Mouse (Mus musculus) right cerebral cortex, postnatal 10 days (tissue): Measurements from ENCODE around the gene Emg1.

Experiments
- DNase-seq, 2 experiments: peaks; one replicate each; pipeline ENCODE4 v3.0.0; 2021; ENCODE audit warnings: low spot score in 2 of 2

Gene Emg1

GRCm38 (mm10) chr6:124740888-124741761, 29.1 kb upstream of the Emg1 start, which contains the start of gene Grcc10:
Gene Grcc10, minus strand, starts transcription at chr6:124741374.
- DNase-seq, result peak; percentile 93 to 96

- peak; percentile 69 to 74 for DNase-seq
These were observed 28.4 kb upstream of the Emg1 start for GRCm38 (mm10) chr6:124740211-124740887.

GRCm38 (mm10) chr6:124739231-124739796, 27.3 kb upstream of the Emg1 start:
- DNase-seq, result peak in 1 of 2 experiments; percentile 46

GRCm38 (mm10) chr6:124738511-124739023, 26.6 kb upstream of the Emg1 start, which contains the start of gene Ptpn6:
Gene Ptpn6, minus strand, starts transcription at chr6:124738714.
- DNase-seq, result peak in 1 of 2 experiments; percentile 42

- DNase-seq, result peak in 1 of 2 experiments; percentile 32
These were observed 25.1 kb upstream of the Emg1 start for GRCm38 (mm10) chr6:124737040-124737439.

- DNase-seq, result no peak
These were observed 22.4 kb upstream of the Emg1 start for GRCm38 (mm10) chr6:124734417-124734816.

- peak in 1 of 2 experiments; percentile 54 for DNase-seq
These were observed 20.7 kb upstream of the Emg1 start for GRCm38 (mm10) chr6:124732476-124733370.

GRCm38 (mm10) chr6:124731038-124731437, 19.1 kb upstream of the Emg1 start:
- DNase-seq, result no peak

- no peak for DNase-seq
These were observed 18.1 kb upstream of the Emg1 start for GRCm38 (mm10) chr6:124729850-124730705.

GRCm38 (mm10) chr6:124728621-124729020, 16.6 kb upstream of the Emg1 start:
- no peak for DNase-seq

GRCm38 (mm10) chr6:124724472-124724871, 12.5 kb upstream of the Emg1 start:
- DNase-seq, result no peak

GRCm38 (mm10) chr6:124723541-124723940, 11.6 kb upstream of the Emg1 start:
- DNase-seq, result no peak

GRCm38 (mm10) chr6:124722876-124723473, 11.0 kb upstream of the Emg1 start:
- no peak for DNase-seq

- DNase-seq, result no peak
These were observed 8.9 kb upstream of the Emg1 start for GRCm38 (mm10) chr6:124720904-124721303.

GRCm38 (mm10) chr6:124719354-124719978, 7.5 kb upstream of the Emg1 start:
- no peak for DNase-seq

- DNase-seq, result no peak
These were observed 6.7 kb upstream of the Emg1 start for GRCm38 (mm10) chr6:124718703-124719102.

GRCm38 (mm10) chr6:124717968-124718367, 6.0 kb upstream of the Emg1 start:
- no peak for DNase-seq

- DNase-seq, result no peak
These were observed 5.0 kb upstream of the Emg1 start for GRCm38 (mm10) chr6:124716864-124717490.

GRCm38 (mm10) chr6:124712918-124713317, 940 bp upstream of the Emg1 start:
- no peak for DNase-seq
